Mouse (Mus musculus) Patski (cell line): Measurements from ENCODE around the gene Fn3krp. TPM values are rescaled to one million over a fixed set of nuclear protein-coding genes. Genes with fewer than 3 reads are reported as not detected.

Source experiments
- ATAC-seq: fragments of 100-300 bp; one replicate; pipeline ENCODE4 v1.8.0; 2021
- CTCF ChIA-PET: fragments of 350-600 bp; sonication (Branson Sonifier 250); formaldehyde crosslinking; loops from one replicate; lab custom pipeline; 2022; ENCODE audit warnings: inconsistent platforms; lab: Charles Lee
- POLR2A ChIA-PET: fragments of 350-600 bp; sonication (Branson Sonifier 250); formaldehyde crosslinking; loops from one replicate; lab custom pipeline; 2022; ENCODE audit warnings: antibody characterized with exemption, inconsistent platforms; lab: Charles Lee
- DNase-seq: peaks from one replicate; pipeline ENCODE4 v3.0.0-alpha.2; 2011; ENCODE audit warnings: low read depth, low spot score
- H3K27me3 ChIP-seq: fragments of 371-371 bp; one replicate; pipeline ENCODE4 v1.5.1; 2021
- CTCF ChIP-seq: fragments of 100-300 bp; IDR thresholded peaks from one replicate; pipeline ENCODE4 v1.5.1; 2021
- in situ Hi-C: fragments of 300-500 bp; cut with MboI; formaldehyde crosslinking; loops from 3 replicates; pipeline ENCODE4 v1.11.1; 2018; ENCODE audit warnings: low pct_unique_long_range_greater_than_20kb, mixed read lengths
- polyA plus RNA-seq: library from polyadenylated mRNA; unstranded; gene quantifications from one replicate; pipeline ENCODE4 v1.2.3, GENCODE M21; 2021

The Fn3krp gene
- polyA plus RNA-seq, 1 experiment from 2014 or later = 13.3 TPM

DNA sequence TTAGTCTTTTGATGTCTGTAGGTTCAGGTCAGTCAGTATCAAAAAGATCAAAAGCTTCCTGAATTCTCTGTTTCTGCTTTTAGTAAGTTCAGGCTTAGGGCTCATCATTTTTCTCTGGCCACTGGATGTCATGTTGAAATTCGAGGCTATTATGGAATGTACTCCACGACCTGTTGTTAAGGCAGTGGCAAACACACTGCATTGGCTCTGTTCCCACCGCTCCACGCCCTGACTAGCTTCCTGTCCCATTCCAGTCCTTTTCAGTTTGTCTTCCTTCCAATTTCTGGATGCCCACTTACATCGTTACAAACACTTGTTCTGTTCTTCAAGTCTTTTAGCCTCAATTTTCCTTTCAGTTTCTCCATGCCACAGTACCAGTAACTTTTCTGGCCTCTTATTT, 5.8 kb upstream of the Fn3krp start:
- ChIA-PET POLR2A (interaction anchor here (1.5 kb wide), 1 partner anchor 11 kb away, joined by 3 read pairs; no protein-coding TSS in a partner anchor), CTCF (interaction anchor here (0.7 to 1.0 kb wide), 3 partner anchors 13 to 45 kb away, joined by 3 read pairs; no protein-coding TSS in a partner anchor)
- no peak for TF ChIP-seq CTCF
- ATAC-seq (no peak), DNase-seq (no peak)
- H3K27me3 ChIP-seq = peaks cover 6% of the 10 kb centered on the region
- in situ Hi-C loops = no loop called here

- H3K27me3 ChIP-seq = no peaks in the 10 kb centered on the region
- CTCF ChIA-PET = no interaction called here
- in situ Hi-C loops = no loop called here
- TF ChIP-seq CTCF = no peak
- DNase-seq = no peak
- POLR2A ChIA-PET = no interaction called here
- ATAC-seq = no peak
These were observed 3.2 kb upstream of the Fn3krp start for GRCm38 (mm10) chr11:121417971-121418370.

- no peak for ATAC-seq
- TF ChIP-seq CTCF = no peak
- H3K27me3 ChIP-seq = no peaks in the 10 kb centered on the region
- in situ Hi-C loops = no loop called here
- CTCF ChIA-PET = no interaction called here
- DNase-seq = no peak
- POLR2A ChIA-PET = no interaction called here
These were observed 2.3 kb upstream of the Fn3krp start for GRCm38 (mm10) chr11:121418932-121419331.

DNA sequence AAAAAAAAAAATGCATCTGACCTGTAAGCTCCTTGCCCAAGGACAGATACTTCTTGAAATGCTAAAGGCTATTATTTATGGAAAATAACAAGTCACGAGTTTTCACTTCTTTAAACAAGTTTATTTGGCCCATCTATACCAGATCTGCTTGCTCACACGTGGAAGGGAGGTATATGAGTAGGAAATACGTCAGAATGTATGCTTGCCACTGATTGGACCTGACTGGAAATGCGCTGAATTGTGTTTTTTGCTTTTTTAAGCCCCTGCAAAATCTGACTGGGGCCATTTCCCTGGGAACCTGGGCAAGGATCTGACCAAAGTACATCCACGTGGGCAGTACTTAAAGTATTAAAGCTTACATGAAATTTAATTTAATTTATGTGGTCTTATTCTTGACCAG, 822 bp upstream of the Fn3krp start:
- POLR2A ChIA-PET = interaction anchor here (1.2 to 2.3 kb wide), 2 partner anchors 15 to 32 kb away, joined by 3 to 8 read pairs; partner anchors contain the start of genes Fn3k and Tbcd
- ATAC-seq = no peak
- no peaks in the 10 kb centered on the region for H3K27me3 ChIP-seq
- no peak for DNase-seq
- TF ChIP-seq CTCF = no peak
- CTCF ChIA-PET = interaction anchor here (0.9 kb wide), 1 partner anchor 15 kb away, joined by 3 read pairs; the partner anchor contains the start of gene Fn3k
- in situ Hi-C loops = no loop called here

DNA sequence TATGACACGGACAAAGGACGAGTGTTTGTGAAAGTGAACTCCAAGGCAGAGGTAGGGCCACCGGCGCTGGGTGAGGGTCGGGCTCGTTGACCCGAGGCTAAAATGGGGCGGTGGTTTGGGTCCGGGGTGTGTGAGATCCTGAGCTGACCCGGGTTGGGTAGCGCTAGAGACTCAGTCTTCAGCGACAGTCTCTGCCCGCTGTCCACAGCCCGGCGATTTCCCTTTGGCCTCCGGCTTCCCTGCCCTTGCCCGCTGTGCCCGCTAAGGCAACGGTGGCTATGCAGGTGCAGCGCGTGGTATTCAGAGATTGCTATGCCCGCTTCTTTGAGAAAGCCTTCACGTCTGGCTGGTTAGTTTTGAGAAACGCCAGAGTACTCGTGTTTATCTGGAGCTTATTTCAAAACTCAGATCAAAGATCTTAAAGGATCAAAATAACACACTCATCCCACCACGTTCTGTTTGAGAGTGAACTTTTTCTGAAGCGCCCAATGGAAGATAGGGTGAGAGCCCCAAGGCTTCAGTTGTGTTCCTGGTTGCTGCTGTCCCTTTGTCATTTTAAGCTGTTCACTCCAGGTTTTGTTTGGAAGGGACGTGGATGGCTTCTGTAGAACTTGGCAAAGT, 462 bp downstream of the Fn3krp start:
- POLR2A ChIA-PET = interaction anchor here (2.3 kb wide), 1 partner anchor 31 kb away, joined by 8 read pairs; the partner anchor contains the start of gene Tbcd
- ATAC-seq = peak; percentile 68
- CTCF ChIA-PET = interaction anchor here (0.8 to 1.1 kb wide), 3 partner anchors 14 to 26 kb away, joined by 3 read pairs; partner anchors contain the start of gene Fn3k
- DNase-seq = no peak
- TF ChIP-seq CTCF = no peak
- in situ Hi-C loops = no loop called here
- H3K27me3 ChIP-seq = no peaks in the 10 kb centered on the region

GRCm38 (mm10) chr11:121433397-121433796, 12.2 kb downstream of the Fn3krp start:
- TF ChIP-seq CTCF = no peak
- in situ Hi-C loops = no loop called here
- ChIA-PET POLR2A (no interaction called here), CTCF (interaction anchor here (1.4 kb wide), 1 partner anchor 17 kb away, joined by 3 read pairs; no protein-coding TSS in a partner anchor)
- H3K27me3 ChIP-seq = no peaks in the 10 kb centered on the region
- no peak for ATAC-seq
- no peak for DNase-seq

- in situ Hi-C loops = no loop called here
- ChIA-PET CTCF (interaction anchor here (1.4 to 1.6 kb wide), 4 partner anchors 11 to 18 kb away, joined by 3 to 4 read pairs (median 3); partner anchors contain the start of genes Fn3krp and Tbcd), POLR2A (interaction anchor here (0.6 to 1.4 kb wide), 3 partner anchors 14 to 80 kb away, joined by 3 to 6 read pairs (median 3); partner anchors contain the start of genes Fn3krp, Tbcd and Wdr45b)
- no peak for TF ChIP-seq CTCF
- DNase-seq (no peak), ATAC-seq (peak; percentile 92)
- no peaks in the 10 kb centered on the region for H3K27me3 ChIP-seq
These were observed 13.3 kb downstream of the Fn3krp start, which contains the start of gene Fn3k for GRCm38 (mm10) chr11:121434156-121435155. Gene Fn3k, plus strand, starts transcription at chr11:121434913.

DNA sequence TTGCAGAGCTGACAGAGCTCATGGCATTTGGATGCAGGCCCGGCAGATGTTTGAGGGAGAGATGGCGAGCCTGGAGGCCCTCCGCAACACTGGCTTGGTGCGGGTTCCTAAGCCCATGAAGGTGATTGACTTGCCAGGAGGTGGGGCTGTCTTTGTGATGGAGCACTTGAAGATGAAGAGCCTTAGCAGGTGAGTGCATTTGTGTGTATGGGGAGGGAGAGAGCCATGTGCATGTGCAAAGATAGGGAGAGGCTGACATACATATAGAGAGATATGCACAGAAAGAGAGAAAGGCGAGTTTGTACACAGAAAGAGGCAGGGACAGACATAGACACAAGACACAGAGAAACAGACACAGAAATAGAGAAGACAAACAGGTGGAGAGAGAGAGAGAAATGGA, 16.0 kb downstream of the Fn3krp start:
- no peak for ATAC-seq
- CTCF ChIA-PET = interaction anchor here (1.8 kb wide), 1 partner anchor 13 kb away, joined by 3 read pairs; no protein-coding TSS in a partner anchor

DNA sequence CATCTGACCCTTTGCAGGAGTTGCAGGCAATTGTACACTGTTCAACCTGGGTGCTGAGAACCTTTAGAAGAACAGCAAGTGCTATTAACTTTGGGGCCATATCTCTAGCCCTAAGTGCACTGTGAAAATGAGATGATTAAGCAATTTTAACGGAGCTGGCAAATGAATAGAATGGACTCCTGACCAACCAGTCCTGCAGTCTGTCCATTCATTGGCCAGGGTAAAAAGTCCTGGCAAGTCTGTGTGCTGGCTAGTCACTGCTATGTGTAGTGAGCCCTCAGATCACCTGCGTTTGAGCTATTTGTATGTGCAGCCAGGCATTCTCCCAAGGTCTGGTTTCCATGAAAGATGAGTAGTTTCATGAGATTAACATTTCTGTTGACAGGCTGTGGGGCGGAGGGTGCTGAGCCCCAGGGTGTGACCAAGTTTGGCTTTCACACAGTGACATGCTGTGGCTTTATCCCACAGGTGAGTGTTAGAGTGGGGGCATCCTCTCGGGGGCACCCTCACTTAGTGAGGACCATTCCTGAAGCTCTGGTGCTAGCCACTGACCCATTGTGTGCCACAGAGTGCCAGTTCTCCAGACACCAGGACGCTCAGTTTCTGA, 18.6 kb downstream of the Fn3krp start:
- no peak for TF ChIP-seq CTCF
- DNase-seq (no peak), ATAC-seq (no peak)
- H3K27me3 ChIP-seq = no peaks in the 10 kb centered on the region
- ChIA-PET POLR2A (no interaction called here), CTCF (no interaction called here)
- in situ Hi-C loops = no loop called here

More for the DNA sequence above, 16.0 kb downstream of the Fn3krp start:
- in situ Hi-C loops = no loop called here
- DNase-seq = no peak
- H3K27me3 ChIP-seq = no peaks in the 10 kb centered on the region
- POLR2A ChIA-PET = no interaction called here
- TF ChIP-seq CTCF = no peak

DNA sequence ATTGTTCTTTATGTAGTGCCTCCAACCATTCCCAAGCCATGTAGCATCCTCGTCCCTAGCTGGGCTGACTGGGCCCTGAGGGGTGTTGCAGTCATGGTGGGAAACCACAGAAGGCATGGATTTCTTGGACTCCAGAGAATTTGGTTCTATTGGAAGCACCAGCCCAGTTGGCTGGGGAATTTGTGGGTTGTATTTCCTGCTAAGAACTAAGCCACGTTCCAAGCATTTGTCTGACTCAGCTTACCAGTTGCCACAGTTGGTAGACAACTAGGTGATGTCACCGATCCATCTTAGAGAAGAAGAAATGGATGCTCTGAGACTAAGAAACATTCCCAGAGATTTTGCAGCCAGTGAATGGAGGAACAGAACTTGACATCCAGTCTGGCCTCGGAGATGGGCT, 20.5 kb downstream of the Fn3krp start:
- no peak for ATAC-seq
- no peak for TF ChIP-seq CTCF
- in situ Hi-C loops = no loop called here
- DNase-seq = no peak
- ChIA-PET CTCF (no interaction called here), POLR2A (interaction anchor here (0.6 kb wide), 1 partner anchor 10 kb away, joined by 3 read pairs; the partner anchor contains the start of gene Tbcd)
- H3K27me3 ChIP-seq = peaks cover 7% of the 10 kb centered on the region
